Mouse (Mus musculus) hindbrain, embryonic 15.5 days (tissue): ENCODE data around the gene Sdf2. TPM values are rescaled to one million over a fixed set of nuclear protein-coding genes. Genes with fewer than 3 reads are reported as not detected.

Experiments used
- polyA plus RNA-seq: library from polyadenylated mRNA; unstranded; fragments of >200 nt; fragmentation: Nextera tagmentation; extraction: Ambion mirVana; gene quantifications from 2 replicates; pipeline ENCODE4 v1.2.1, GENCODE M21; 2015

Sdf2 gene
- polyA plus RNA-seq, 1 experiment from 2014 or later, result 91.6 TPM

Other genes starting within 250 kb of the Sdf2 start
- 48.6 and 55.6 TPM in 2 replicates for gene Dhrs13, start 213.5 kb upstream of the Sdf2 start, polyA plus RNA-seq
- gene Flot2, start 207.8 kb upstream of the Sdf2 start, polyA plus RNA-seq, result 103 and 106 TPM in 2 replicates
- 30.9 and 32.5 TPM in 2 replicates for gene Eral1, start 165.4 kb upstream of the Sdf2 start, polyA plus RNA-seq
- 24.0 and 33.3 TPM in 2 replicates for gene Fam222b, start 151.1 kb upstream of the Sdf2 start, polyA plus RNA-seq
- 98.7 and 102 TPM in 2 replicates for gene Traf4, start 80.2 kb upstream of the Sdf2 start, polyA plus RNA-seq
- gene Nek8, start 69.1 kb upstream of the Sdf2 start, polyA plus RNA-seq, result 7.5 and 8.5 TPM in 2 replicates
- gene Tlcd1, start 69.0 kb upstream of the Sdf2 start, polyA plus RNA-seq, result 12.8 and 13.2 TPM in 2 replicates
- gene Rpl23a, start 62.2 kb upstream of the Sdf2 start, polyA plus RNA-seq, result 743 and 824 TPM in 2 replicates
- 58.0 and 65.7 TPM in 2 replicates for gene Rab34, start 57.3 kb upstream of the Sdf2 start, polyA plus RNA-seq
- gene Proca1, start 52.4 kb upstream of the Sdf2 start, polyA plus RNA-seq, result 3.1 and 3.2 TPM in 2 replicates
- 24.8 and 27.4 TPM in 2 replicates for gene Supt6, start 241 bp downstream of the Sdf2 start, polyA plus RNA-seq
- gene 2610507B11Rik, start 16.0 kb downstream of the Sdf2 start, polyA plus RNA-seq, result 50.9 and 65.0 TPM in 2 replicates
- gene BC030499, start 45.1 kb downstream of the Sdf2 start, polyA plus RNA-seq, result 0.26 and 0.32 TPM in 2 replicates
- 9.7 and 14.0 TPM in 2 replicates for gene Spag5, start 55.8 kb downstream of the Sdf2 start, polyA plus RNA-seq
- 318 and 319 TPM in 2 replicates for gene Aldoc, start 77.2 kb downstream of the Sdf2 start, polyA plus RNA-seq
- 84.6 and 92.9 TPM in 2 replicates for gene Pigs, start 82.7 kb downstream of the Sdf2 start, polyA plus RNA-seq
- 88.3 and 94.3 TPM in 2 replicates for gene Unc119, start 97.7 kb downstream of the Sdf2 start, polyA plus RNA-seq
- gene Foxn1, start 140.8 kb downstream of the Sdf2 start, polyA plus RNA-seq, result not detected in 2 replicates
- not detected in 2 replicates for gene Slc13a2, start 176.5 kb downstream of the Sdf2 start, polyA plus RNA-seq
- 26.0 and 28.4 TPM in 2 replicates for gene Slc46a1, start 220.0 kb downstream of the Sdf2 start, polyA plus RNA-seq